Mouse (Mus musculus): Measurements from ENCODE around the gene Apobr. TPM values are rescaled to one million over a fixed set of nuclear protein-coding genes. Genes with fewer than 3 reads are reported as not detected.

Apobr gene
- total and polyA plus RNA-seq, 3 experiments: 0.23 to 5.4 TPM; not detected in 1

DNA sequence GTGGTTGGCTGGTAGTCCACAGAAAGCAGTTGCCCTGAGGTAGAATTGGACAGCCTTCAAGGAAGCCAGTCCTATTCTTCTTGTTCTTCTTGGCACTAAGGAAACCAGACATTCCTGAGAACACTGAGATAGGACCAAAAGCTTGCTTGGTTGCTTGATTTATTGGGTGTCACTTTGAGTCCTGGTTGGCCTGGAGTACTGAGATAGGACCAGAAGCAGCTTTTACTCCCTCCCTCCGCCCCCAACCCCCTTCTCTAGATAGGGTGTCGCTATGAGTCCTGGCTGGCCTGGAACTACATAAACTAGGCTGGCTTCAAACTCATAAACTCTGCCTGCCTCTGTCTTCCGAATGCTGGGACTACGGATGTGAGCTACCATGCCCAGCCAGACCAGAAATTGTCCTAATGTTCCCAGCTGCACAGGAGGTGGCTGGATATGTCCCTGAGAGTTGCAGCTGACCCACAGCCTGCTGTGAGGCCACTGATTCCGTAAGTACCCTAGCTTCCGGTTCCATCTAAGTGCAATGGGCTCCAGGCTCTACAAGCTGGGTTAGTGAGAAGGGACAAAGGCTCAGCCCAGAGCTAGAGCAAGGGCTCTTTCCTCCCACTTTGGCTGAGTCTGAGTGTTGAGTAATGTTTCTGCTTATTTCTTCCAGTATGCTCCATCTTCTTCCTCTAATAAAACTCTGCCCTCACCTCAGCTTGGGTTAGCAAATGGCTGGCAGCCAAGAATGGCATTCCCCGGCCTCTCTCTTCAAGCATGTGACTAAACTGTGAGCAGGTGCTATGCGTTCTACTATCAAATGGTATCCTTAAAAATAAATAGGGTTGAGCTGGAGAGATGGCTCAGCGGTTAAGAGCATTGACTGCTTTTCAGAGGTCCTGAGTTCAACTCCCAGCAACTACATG, 37.0 kb downstream of the Apobr start:
- Histone ChIP-seq H3K79me2 (ENCODE audit: control insufficient read depth, insufficient read depth, low read length, poor library complexity) (no peaks in the 10 kb centered on the region), H3K4me3 (ENCODE audit: control insufficient read depth in 1 of 2, insufficient read depth in 1 of 2, low read depth in 2 of 2, low read length in 2 of 2) (peak overlapping the region; percentile 0 to 12; a peak in 2 of 4 replicates), H3K27me3 (ENCODE audit: control insufficient read depth in 1 of 2, insufficient read depth in 2 of 2, low read length in 2 of 2) (no peaks in the 10 kb centered on the region), H3K27ac (ENCODE audit: control insufficient read depth, low read depth, low read length) (peak overlapping the region; percentile 53), H3K9ac (ENCODE audit: control insufficient read depth, low read depth, low read length, poor library complexity, severe bottlenecking) (peak overlapping the region; percentile 11), H3K9me3 (replicated peaks; ENCODE audit: insufficient read depth, low read length) (no peaks in the 10 kb centered on the region), H3K36me3 (ENCODE audit: control insufficient read depth in 1 of 2, insufficient read depth in 2 of 2, low read length in 2 of 2) (peaks cover 0 to 40% of the 10 kb centered on the region in 2 experiments; a peak in 2 of 4 replicates), H3K4me1 (ENCODE audit: control insufficient read depth in 1 of 2, insufficient read depth in 2 of 2, low read length in 2 of 2) (peaks cover 23 to 52% of the 10 kb centered on the region in 2 experiments)
- peak; percentile 86 for DNase-seq (ENCODE audit: low read depth, low spot score)
- TF ChIP-seq MYB (IDR thresholded peaks at IDR 0.05; ENCODE audit: low read depth, low read length) (no peak), ETS1 (IDR thresholded peaks at IDR 0.05; ENCODE audit: low read depth, low read length) (peak; percentile 66), MYC (IDR thresholded peaks at IDR 0.05; ENCODE audit: low read depth, low read length) (0 out of 2 replicates have a peak, but pooled peaks have one; percentile 11), GABPA (IDR thresholded peaks at IDR 0.05; ENCODE audit: low read depth, low read length) (no peak), TCF12 (IDR thresholded peaks at IDR 0.05; ENCODE audit: low read depth, low read length) (peak; percentile 90), MEF2A (IDR thresholded peaks at IDR 0.05; ENCODE audit: extremely low read depth, insufficient replicate concordance, low read depth, low read length, poor library complexity, severe bottlenecking) (no peak), TBP (IDR thresholded peaks at IDR 0.05; ENCODE audit: low read depth, low read length) (peak; percentile 85), SIN3A (IDR thresholded peaks at IDR 0.05; ENCODE audit: low read length) (no peak; the same call in 1 of the 2 replicates), ZMIZ1 (IDR thresholded peaks at IDR 0.05; ENCODE audit: low read depth, low read length) (no peak), ELF1 (IDR thresholded peaks at IDR 0.05; ENCODE audit: low read depth, low read length) (no peak), MXI1 (IDR thresholded peaks at IDR 0.05; ENCODE audit: low read depth, low read length) (peak; percentile 50), TAL1 (IDR thresholded peaks at IDR 0.05; ENCODE audit: low read length) (peak; percentile 93), GATA1 (IDR thresholded peaks at IDR 0.05; ENCODE audit: low read depth, low read length) (peak; percentile 85), SMC3 (IDR thresholded peaks at IDR 0.05; ENCODE audit: low read depth, low read length) (no peak), EP300 (IDR thresholded peaks at IDR 0.05; ENCODE audit: low read depth in 1 of 2, low read length in 2 of 2) (peak; percentile 89), POLR2A (IDR thresholded peaks at IDR 0.05; ENCODE audit: control insufficient read depth in 1 of 2, insufficient read depth in 1 of 2, low read depth in 1 of 2, low read length in 2 of 2, poor library complexity in 1 of 2) (no peak), RCOR1 (IDR thresholded peaks at IDR 0.05; ENCODE audit: low read depth, low read length) (peak; percentile 82; the same call in 1 of the 2 replicates), USF1 (IDR thresholded peaks at IDR 0.05; ENCODE audit: low read depth, low read length) (peak; percentile 59; the same call in 1 of the 2 replicates), NELFE (IDR thresholded peaks at IDR 0.05; ENCODE audit: low read depth, low read length) (no peak), JUND (IDR thresholded peaks at IDR 0.05; ENCODE audit: low read depth, low read length) (no peak), E2F4 (IDR thresholded peaks at IDR 0.05; ENCODE audit: borderline replicate concordance, low read depth, low read length) (no peak), ZC3H11A (IDR thresholded peaks at IDR 0.05; ENCODE audit: low read depth, low read length) (no peak), MAFK (IDR thresholded peaks at IDR 0.05; ENCODE audit: borderline replicate concordance, low read depth, low read length) (no peak), POLR2AphosphoS5 (IDR thresholded peaks at IDR 0.05; ENCODE audit: borderline replicate concordance, low read depth, low read length) (no peak), BHLHE40 (IDR thresholded peaks at IDR 0.05; ENCODE audit: borderline replicate concordance, low read depth, low read length) (peak; percentile 53; the same call in 1 of the 2 replicates), MAZ (IDR thresholded peaks at IDR 0.05; ENCODE audit: low read depth, low read length) (peak; percentile 84), UBTF (IDR thresholded peaks at IDR 0.05; ENCODE audit: borderline replicate concordance, insufficient read depth, low read depth, low read length) (no peak)
